Mouse (Mus musculus): Measurements from ENCODE around the gene Glipr2. TPM values are rescaled to one million over a fixed set of nuclear protein-coding genes. Genes with fewer than 3 reads are reported as not detected.

The Glipr2 gene
- total and polyA plus RNA-seq, 2 experiments, result 0.83 to 1.2 TPM

DNA sequence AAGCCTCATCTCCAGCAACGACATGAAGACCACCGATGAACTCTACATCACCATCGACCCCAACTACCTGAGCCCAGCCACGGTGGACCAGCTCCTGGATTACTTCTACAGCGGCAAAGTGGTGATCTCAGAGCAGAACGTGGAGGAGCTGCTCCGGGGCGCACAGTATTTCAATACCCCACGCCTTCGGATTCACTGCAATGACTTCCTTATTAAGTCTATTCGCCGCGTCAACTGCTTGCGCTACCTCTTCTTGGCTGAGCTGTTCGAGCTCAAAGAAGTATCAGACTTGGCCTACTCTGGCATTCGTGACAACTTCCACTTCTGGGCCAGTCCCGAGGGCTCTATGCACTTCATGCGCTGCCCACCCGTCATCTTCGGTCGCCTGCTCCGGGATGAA is 26.6 kb downstream of the Glipr2 start:
- Histone ChIP-seq H3K4me3 (ENCODE audit: insufficient read depth, low read depth, low read length) (no peak overlapping the region), H3K79me2 (ENCODE audit: control insufficient read depth, insufficient read depth, low read length) (no peaks in the 10 kb centered on the region), H3K9ac (ENCODE audit: low read depth, low read length) (no peak overlapping the region), H3K4me1 (ENCODE audit: control insufficient read depth, insufficient read depth, low read length) (no peaks in the 10 kb centered on the region), H3K36me3 (ENCODE audit: control insufficient read depth, insufficient read depth, low read length) (no peaks in the 10 kb centered on the region), H3K27ac (replicated peaks; ENCODE audit: insufficient read depth, low read depth, low read length) (no peak overlapping the region), H3K27me3 (ENCODE audit: control insufficient read depth, insufficient read depth, low read length) (no peaks in the 10 kb centered on the region)
- no peak for DNase-seq (ENCODE audit: extremely low read depth, low read depth, low spot score)
- TF ChIP-seq POLR2A (IDR thresholded peaks at IDR 0.05; ENCODE audit: extremely low read depth, insufficient read depth, low read length) (no peak), CTCF (IDR thresholded peaks at IDR 0.05; ENCODE audit: low read depth, low read length) (no peak)
- 94% methylated on average over 22 of the region's 22 CpGs for WGBS

DNA sequence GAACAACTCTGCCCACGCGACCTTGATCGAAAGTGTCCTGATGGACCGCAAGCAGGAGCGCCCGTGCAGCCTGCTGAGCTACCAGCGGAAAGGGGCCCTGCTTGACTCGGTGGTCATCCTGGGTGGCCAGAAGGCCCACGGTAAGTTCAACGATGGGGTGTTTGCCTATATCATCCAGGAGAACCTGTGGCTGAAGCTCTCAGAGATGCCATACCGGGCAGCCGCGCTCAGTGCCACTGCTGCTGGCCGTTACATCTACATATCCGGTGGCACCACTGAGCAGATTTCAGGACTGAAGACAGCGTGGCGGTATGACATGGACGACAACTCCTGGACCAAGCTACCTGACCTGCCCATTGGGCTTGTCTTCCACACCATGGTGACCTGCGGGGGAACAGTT is 27.1 kb downstream of the Glipr2 start:
- no peak overlapping the region for H3K27ac ChIP-seq (replicated peaks; ENCODE audit: insufficient read depth, low read depth, low read length)
- no peaks in the 10 kb centered on the region for H3K27me3 ChIP-seq (ENCODE audit: control insufficient read depth, insufficient read depth, low read length)
- DNase-seq (ENCODE audit: extremely low read depth, low read depth, low spot score), result no peak
- no peak overlapping the region for H3K4me3 ChIP-seq (ENCODE audit: insufficient read depth, low read depth, low read length)
- H3K4me1 ChIP-seq (ENCODE audit: control insufficient read depth, insufficient read depth, low read length), result no peaks in the 10 kb centered on the region
- no peaks in the 10 kb centered on the region for H3K36me3 ChIP-seq (ENCODE audit: control insufficient read depth, insufficient read depth, low read length)
- 89% methylated on average over 19 of the region's 19 CpGs for WGBS
- no peaks in the 10 kb centered on the region for H3K79me2 ChIP-seq (ENCODE audit: control insufficient read depth, insufficient read depth, low read length)
- TF ChIP-seq POLR2A (IDR thresholded peaks at IDR 0.05; ENCODE audit: extremely low read depth, insufficient read depth, low read length) (no peak), CTCF (IDR thresholded peaks at IDR 0.05; ENCODE audit: low read depth, low read length) (no peak)
- H3K9ac ChIP-seq (ENCODE audit: low read depth, low read length), result no peak overlapping the region

DNA sequence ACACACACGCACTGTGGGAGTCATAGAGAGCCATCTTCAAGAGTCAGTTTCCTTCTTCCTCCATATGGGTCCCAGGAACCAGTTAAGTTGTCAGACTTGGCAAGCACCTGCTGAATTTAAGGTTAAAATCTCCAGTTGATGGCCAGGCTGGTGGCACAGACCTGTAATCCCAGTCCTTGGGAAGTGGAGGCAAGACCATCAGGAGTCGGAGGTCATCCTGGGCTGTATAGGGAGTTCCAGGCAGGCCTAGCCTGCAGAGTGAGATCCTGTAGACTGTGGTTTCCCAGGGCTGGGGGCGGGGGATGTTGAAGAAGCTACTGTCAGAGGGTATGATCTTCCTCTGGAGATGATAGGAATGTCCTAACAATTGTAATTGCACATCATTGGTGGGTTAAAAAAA is 31.8 kb downstream of the Glipr2 start:
- H3K27ac ChIP-seq (replicated peaks; ENCODE audit: insufficient read depth, low read depth, low read length), result no peak overlapping the region
- H3K4me3 ChIP-seq (ENCODE audit: insufficient read depth, low read depth, low read length), result no peak overlapping the region
- TF ChIP-seq CTCF (IDR thresholded peaks at IDR 0.05; ENCODE audit: low read depth, low read length) (no peak), POLR2A (IDR thresholded peaks at IDR 0.05; ENCODE audit: extremely low read depth, insufficient read depth, low read length) (no peak)
- no peak overlapping the region for H3K9ac ChIP-seq (ENCODE audit: low read depth, low read length)
- no peaks in the 10 kb centered on the region for H3K27me3 ChIP-seq (ENCODE audit: control insufficient read depth, insufficient read depth, low read length)
- 95% methylated on average over 3 of the region's 3 CpGs for whole genome bisulfite sequencing
- no peaks in the 10 kb centered on the region for H3K36me3 ChIP-seq (ENCODE audit: control insufficient read depth, insufficient read depth, low read length)
- no peaks in the 10 kb centered on the region for H3K4me1 ChIP-seq (ENCODE audit: control insufficient read depth, insufficient read depth, low read length)
- no peak for DNase-seq (ENCODE audit: extremely low read depth, low read depth, low spot score)
- H3K79me2 ChIP-seq (ENCODE audit: control insufficient read depth, insufficient read depth, low read length), result no peaks in the 10 kb centered on the region

DNA sequence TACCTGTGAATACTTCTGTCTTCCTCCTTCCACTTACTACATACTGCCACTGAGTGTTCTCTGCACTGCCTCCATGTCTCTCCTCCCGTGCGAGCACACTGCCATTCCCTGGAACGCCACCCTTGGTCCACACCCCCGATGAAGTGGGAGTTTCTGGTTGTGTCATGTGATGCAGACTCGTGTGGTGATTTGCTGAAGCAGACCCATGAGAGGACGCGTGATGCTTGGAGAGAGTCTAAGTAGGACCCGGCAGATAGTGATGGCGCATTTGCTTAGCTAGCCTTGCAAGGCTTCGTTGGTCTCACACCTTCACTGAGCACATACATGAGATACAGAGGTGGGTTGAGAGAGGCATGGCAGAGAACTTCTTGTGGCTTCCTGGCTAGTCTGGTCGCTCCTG is 35.9 kb downstream of the Glipr2 start:
- Histone ChIP-seq H3K27ac (replicated peaks; ENCODE audit: insufficient read depth, low read depth, low read length) (no peak overlapping the region), H3K9ac (ENCODE audit: low read depth, low read length) (no peak overlapping the region), H3K36me3 (ENCODE audit: control insufficient read depth, insufficient read depth, low read length) (no peaks in the 10 kb centered on the region), H3K4me1 (ENCODE audit: control insufficient read depth, insufficient read depth, low read length) (no peaks in the 10 kb centered on the region), H3K79me2 (ENCODE audit: control insufficient read depth, insufficient read depth, low read length) (no peaks in the 10 kb centered on the region), H3K4me3 (ENCODE audit: insufficient read depth, low read depth, low read length) (no peak overlapping the region), H3K27me3 (ENCODE audit: control insufficient read depth, insufficient read depth, low read length) (no peaks in the 10 kb centered on the region)
- DNase-seq (ENCODE audit: extremely low read depth, low read depth, low spot score), result no peak
- 94% methylated on average over 11 of the region's 11 CpGs for WGBS
- no peak for TF ChIP-seq CTCF (IDR thresholded peaks at IDR 0.05; ENCODE audit: low read depth, low read length)
- TF ChIP-seq POLR2A (IDR thresholded peaks at IDR 0.05; ENCODE audit: extremely low read depth, insufficient read depth, low read length), result no peak

DNA sequence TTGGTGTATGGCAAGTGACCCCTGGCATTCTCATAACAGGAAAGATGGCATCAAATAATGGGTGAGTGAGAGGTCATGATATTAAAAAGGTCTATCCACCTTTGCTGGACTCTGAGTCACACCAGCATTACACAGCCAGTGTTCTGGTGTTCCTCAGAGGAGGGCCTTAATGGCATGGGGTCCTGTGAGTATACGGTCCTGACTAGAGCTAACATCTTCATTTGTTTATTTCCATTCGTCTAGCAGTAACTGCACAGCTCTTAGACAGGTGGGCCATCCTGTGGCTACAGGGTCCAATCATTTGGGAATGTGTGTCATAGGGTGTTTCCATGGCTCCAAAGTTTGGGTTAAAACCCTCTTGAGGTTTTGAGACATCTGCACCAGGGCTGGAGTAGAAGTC is 37.1 kb downstream of the Glipr2 start:
- H3K9ac ChIP-seq (ENCODE audit: low read depth, low read length), result no peak overlapping the region
- H3K4me1 ChIP-seq (ENCODE audit: control insufficient read depth, insufficient read depth, low read length), result no peaks in the 10 kb centered on the region
- H3K27me3 ChIP-seq (ENCODE audit: control insufficient read depth, insufficient read depth, low read length), result no peaks in the 10 kb centered on the region
- no peak overlapping the region for H3K27ac ChIP-seq (replicated peaks; ENCODE audit: insufficient read depth, low read depth, low read length)
- no peak overlapping the region for H3K4me3 ChIP-seq (ENCODE audit: insufficient read depth, low read depth, low read length)
- TF ChIP-seq CTCF (IDR thresholded peaks at IDR 0.05; ENCODE audit: low read depth, low read length) (no peak), POLR2A (IDR thresholded peaks at IDR 0.05; ENCODE audit: extremely low read depth, insufficient read depth, low read length) (no peak)
- H3K36me3 ChIP-seq (ENCODE audit: control insufficient read depth, insufficient read depth, low read length), result no peaks in the 10 kb centered on the region
- no peak for DNase-seq (ENCODE audit: extremely low read depth, low read depth, low spot score)
- WGBS, result 78% methylated on average over 2 of the region's 2 CpGs
- H3K79me2 ChIP-seq (ENCODE audit: control insufficient read depth, insufficient read depth, low read length), result no peaks in the 10 kb centered on the region

DNA sequence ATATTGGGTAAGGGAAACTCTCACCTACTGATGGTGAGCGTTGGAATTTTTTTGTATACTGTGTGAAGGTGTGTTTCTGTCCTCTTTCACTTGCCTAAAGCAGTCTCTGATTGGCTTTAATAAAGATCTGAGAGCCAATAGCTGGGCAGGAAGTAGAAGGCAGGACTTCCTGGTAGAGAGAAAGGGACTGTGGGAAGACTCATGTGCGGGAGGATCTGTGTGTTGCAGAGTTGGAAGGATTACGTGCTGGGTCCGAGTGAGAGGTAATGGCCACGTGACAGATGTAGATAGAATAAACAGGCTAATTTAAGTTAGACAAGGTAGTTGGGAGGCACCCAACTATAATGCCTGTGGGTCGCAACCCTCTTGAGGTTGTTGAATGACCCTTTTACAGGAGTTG is 46.4 kb downstream of the Glipr2 start:
- Histone ChIP-seq H3K9ac (ENCODE audit: low read depth, low read length) (no peak overlapping the region), H3K79me2 (ENCODE audit: control insufficient read depth, insufficient read depth, low read length) (no peaks in the 10 kb centered on the region), H3K27me3 (ENCODE audit: control insufficient read depth, insufficient read depth, low read length) (no peaks in the 10 kb centered on the region), H3K4me1 (ENCODE audit: control insufficient read depth, insufficient read depth, low read length) (no peaks in the 10 kb centered on the region), H3K36me3 (ENCODE audit: control insufficient read depth, insufficient read depth, low read length) (no peaks in the 10 kb centered on the region), H3K27ac (replicated peaks; ENCODE audit: insufficient read depth, low read depth, low read length) (no peak overlapping the region), H3K4me3 (ENCODE audit: insufficient read depth, low read depth, low read length) (no peak overlapping the region)
- TF ChIP-seq POLR2A (IDR thresholded peaks at IDR 0.05; ENCODE audit: extremely low read depth, insufficient read depth, low read length), result no peak
- TF ChIP-seq CTCF (IDR thresholded peaks at IDR 0.05; ENCODE audit: low read depth, low read length), result no peak
- no peak for DNase-seq (ENCODE audit: extremely low read depth, low read depth, low spot score)
- 82% methylated on average over 6 of the region's 6 CpGs for WGBS
